Mouse (Mus musculus) regulatory T cell (primary cell): ENCODE measurements around the gene Klf12.

ENCODE experiments used
- in situ Hi-C: fragments of 300-600 bp; cut with MboI, MseI; formaldehyde crosslinking; loops from one replicate; pipeline ENCODE4 v1.15.1; 2025; ENCODE audit warnings: high pct_unique_total_duplicates

Gene Klf12

DNA sequence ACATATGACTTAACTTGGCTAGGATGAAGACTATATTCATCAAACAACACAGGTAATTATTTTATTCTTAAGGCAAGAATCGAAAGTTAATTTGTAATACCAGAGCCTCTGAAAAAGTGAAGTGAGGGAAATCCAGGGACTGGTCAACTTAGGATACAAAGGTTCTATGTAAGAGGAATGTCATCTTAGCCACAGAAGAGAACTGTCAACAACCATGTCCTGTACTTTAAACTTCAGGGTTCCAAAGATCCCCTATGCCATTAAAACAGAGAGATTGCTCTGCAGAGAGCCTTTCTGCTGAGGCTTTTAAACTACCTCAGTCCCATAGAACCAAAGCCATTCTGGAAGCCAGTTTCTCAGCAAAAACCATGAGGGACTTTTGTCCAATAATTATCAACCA is 144.1 kb downstream of the Klf12 start:
- in situ Hi-C loops, result no loop called here

DNA sequence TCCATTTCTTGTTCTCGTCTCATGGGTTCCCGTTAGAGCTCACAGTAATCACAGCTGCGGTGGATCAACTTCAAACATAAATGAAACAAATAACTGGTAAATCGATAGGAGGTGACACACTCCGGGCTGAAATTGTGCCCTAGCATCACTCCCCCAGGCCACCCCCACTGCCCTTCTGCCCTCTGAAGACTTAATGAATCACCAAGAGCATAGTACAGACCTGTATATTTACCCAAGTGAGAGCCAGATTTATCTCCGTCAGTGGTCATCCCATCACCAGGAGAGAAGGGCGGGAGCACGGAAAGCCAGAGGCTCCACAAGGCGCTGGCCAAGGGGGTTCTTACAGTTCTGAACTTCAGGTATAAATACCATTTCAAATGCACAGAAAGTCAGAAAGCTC is 150.2 kb downstream of the Klf12 start:
- in situ Hi-C loops, result no loop called here

DNA sequence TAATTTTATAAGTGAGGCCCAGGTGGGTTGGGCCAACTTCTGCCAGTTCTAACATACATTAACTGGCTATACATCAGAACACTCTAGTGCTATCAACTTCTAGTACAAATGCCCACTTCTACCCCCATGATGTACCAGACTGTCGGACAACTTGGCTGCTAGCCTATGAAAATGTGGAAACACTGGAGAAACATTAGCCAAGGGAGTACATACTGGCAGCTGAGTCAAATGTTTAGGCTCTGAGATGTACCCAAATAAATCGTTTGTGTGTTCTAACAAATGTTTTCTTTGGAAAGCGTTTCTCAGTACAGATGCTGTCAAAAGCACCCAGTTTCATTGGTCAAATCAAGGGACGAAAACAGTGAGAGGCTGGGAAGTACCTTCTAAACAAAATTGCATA is 152.0 kb downstream of the Klf12 start:
- in situ Hi-C loops, result no loop called here

DNA sequence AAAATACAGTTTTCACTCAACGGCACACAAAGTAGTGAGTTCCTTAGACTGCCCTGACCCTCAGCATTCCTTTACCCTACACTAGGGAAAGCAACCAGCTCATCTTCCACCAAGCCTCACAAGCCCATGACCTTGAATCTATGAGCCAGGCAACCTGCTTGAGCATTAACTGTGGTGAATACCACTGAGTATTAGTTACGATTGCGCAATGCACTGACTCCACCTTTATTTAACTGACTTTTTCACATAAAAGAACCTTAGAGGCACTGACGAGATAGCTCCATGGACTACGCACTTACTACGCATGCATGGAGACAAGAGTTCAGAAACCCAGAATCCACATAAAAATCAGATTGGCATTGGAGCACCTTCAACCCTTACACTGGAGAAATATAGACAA is 158.4 kb downstream of the Klf12 start:
- in situ Hi-C loops, result no loop called here

DNA sequence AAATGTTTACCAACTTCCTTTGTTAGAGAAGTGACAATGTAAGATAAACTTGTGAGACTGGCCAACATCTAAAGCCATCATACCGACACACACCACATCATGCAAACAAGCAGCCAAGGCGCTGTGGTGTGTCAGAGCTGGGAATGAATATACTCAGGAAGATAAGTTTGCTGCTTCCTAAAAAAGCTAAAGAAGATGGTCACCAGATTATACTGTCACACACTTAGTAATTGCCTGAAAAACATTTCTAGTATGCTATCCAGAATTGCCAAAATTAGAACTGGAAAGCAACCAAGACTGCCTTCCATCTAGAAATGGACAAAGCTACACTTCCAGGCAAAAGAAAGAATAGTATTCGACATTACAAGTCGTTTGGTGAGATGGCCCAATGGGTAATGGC is 163.4 kb downstream of the Klf12 start:
- in situ Hi-C loops, result no loop called here

DNA sequence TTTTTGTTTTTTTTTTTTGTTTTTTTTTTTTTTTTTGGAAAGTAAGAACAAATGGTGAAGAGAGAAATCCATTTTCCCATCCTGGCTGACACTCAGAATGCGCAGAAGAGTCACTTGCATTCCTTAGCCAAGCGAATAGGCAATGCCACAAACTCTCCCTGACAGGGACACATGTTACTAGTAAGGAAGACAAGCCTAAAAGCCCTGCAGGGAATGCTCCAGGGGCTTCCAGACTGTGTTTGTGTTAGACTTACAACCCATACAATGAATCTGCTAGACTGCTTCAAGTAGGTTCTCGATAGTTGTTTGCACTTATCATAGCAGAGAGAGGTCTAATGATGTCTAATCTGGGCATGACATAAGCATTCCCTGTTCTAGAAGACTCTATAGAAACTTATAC is 164.6 kb downstream of the Klf12 start:
- in situ Hi-C loops, result no loop called here

DNA sequence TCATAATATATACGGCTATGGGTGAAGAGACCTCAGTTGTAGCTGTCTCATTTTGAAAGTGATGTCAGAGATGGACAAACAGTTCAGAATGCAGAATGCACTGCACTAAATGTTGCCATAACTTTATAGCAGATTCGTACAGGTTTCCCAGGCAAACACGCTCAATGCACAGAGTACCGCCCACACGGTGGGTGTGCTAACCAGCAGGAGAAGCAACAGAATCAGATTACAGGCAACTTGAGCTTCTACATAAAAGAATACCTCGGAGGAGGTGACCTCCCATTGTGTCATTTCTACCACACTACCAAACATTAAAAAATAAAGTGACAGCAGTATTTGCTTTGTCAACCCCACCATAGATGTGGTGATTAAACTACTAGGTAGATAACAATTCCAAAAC is 171.1 kb downstream of the Klf12 start:
- in situ Hi-C loops, result no loop called here

DNA sequence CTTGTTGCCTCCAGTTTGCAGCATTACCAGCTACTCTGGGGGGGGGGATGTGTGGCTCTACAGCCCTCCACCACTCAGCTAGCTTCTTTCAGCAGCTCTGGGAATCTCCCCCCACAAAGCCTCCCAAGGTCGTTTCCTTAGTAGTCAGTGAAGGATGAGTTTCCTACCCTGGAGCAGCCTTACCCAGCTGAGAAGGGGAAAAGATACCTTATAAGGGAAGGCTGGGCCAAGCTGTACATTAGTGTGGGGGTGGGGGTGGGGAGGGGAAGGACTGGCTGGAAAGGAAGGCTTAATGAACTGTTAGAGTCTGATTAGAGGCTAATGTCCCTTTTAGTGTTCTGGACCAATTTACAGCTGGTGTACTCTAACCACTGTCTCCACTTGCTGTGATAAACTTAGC is 172.7 kb downstream of the Klf12 start:
- in situ Hi-C loops, result no loop called here

DNA sequence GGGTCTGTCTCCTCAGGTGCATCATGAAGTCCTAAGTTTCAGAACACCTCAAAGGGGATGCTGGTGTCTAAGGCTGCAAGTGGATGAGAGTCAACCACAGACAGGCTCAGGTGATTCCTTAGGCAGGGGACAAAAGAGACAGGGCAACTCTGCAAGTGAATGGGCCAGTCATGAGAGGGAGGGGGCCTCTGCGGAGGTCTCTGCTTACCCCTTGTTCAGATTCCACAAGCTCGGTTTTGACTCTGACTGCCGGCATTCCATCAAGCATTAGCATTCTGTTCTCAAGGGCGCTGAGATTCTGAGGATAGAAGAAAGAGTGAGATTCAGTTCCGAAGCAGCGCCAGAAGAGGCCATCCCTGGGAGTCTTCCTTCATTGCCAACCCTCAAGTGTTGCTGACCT is 174.9 kb downstream of the Klf12 start:
- in situ Hi-C loops, result no loop called here

DNA sequence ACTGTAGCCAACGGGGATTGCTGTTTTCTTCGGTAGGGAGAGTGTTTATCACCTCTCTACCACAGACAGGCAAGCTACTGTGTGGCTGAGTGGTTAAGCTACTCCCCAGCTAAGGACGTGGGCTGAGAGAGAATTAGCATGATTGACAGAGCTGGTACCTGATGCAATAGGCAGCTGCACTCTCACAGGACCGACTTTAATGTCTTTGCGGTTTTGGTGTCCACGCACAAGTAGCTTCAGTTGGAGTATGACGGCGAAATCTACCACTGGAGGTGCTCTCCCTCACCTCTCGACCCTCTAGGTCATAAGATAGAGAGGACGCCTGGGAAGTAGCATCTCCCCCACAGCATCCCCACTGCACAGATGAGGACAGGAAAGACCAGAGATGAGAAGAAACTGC is 178.9 kb downstream of the Klf12 start:
- in situ Hi-C loops, result no loop called here

DNA sequence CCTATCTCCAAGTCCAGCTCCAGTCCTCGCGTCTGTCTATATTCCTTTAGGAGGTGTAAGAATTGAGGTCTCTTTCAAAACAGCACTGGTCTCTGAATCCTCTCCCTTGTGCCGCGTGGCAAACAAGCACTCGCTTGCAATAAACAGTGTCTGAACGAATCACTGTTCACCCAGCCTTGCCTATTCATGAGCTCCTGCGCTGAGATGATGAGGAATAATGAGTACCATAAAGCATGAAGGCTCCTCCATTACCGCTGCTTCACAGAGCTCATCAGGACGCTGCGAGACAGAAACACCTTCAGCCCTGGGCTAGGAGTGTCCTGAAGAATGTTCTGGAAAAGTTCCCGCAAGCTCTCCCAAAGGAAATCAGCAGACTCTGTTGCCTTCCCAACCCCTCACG is 179.7 kb downstream of the Klf12 start:
- in situ Hi-C loops, result no loop called here

DNA sequence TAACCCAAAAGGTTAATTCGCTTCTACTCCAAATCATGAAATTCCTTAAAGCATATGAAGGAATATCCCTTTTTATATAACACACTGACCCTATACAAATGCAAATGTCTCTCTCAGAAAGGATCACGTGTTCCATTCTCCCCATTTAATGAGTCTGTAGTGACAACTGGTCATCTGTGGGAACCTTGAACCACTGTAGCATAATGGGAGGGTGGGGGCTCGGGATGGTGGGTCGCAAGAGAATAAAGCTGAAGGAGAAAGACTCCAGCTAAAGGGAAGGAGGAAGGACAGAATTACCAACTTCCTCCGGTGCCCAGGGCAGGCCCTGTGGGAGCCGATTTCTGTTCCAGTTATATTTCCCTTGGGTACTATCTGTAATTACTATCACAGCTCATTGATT is 180.7 kb downstream of the Klf12 start:
- in situ Hi-C loops, result no loop called here

DNA sequence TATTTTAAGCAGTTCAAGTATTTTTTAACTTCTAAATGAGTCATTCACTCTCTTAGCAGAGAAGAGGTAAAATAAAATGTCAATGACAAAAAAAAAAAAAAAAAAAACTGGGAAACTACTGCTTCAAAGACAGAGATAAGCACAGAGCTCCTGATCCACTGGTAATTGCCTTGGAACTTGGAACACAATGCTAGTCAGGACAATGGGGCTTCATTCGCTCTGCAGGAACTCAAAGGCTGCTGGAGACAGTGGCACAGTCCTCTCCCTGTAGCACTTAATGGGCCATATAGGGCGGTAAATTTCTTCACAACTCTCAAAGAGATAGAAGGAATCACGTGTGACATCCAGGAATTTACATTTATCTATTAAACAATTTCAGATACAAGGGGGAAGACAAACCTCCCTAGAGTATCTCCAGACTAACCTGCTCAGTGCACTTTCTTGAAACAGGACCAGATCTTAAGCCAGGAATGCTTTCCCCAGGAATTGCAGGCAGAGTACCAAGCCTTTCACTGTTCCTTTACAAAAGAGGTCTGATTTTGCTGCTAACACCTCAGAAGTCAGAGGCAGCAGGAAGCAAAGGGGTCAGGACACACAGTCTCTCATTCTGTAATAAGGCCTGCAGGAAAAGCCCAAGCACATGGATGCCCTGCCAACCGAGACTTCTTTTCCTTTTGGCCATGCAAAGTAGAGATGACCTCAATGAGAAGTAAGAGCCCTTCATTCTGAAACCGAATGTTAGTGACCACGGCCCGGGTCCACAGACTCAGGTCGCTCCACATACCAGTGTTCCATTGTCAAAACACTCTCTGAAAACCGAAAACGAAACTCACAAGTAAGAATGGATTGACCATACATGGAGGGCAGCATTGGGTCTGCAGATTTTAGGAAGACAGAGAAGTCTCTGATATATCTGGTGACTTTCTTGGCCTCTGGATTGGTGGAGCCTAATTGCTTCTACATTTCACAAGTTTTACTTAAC is 187.0 kb downstream of the Klf12 start:
- in situ Hi-C loops, result no loop called here

DNA sequence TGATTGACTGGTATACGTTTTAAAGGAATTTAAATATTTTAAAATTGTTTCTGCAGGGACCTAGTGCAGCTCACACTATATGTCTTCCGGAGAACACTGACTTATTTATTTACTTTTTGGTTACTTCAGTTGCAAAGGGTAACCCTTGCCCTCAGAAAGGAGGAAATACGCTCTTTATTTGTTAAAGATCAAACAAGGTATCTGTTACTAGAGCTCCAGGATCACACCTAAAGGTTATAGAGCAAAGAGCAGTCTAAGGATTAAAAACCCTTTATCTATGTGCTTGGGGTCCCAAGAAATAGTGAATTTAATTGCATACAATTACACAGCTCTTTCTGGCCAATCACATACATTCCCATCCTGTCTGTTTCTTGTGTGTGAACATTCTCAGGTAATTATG is 188.7 kb downstream of the Klf12 start:
- in situ Hi-C loops, result no loop called here

DNA sequence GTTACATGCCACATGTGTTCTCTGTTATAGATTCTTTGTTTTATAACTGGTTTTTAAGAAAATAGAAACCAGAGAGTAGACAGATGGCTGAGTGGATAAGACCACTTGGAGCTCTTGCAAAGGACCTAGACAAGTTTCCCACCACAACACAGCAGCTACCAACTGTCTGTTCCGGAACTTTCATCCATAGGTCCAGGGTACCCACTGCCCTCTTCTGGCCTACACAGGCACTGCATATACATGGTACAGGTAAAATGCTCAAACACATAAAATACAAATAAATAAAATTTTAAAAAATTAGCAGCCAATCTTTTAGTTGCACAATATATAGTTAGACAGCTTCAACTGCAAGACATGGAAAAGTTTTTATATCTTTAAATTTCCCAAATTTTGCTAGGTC is 194.0 kb downstream of the Klf12 start:
- in situ Hi-C loops, result no loop called here

DNA sequence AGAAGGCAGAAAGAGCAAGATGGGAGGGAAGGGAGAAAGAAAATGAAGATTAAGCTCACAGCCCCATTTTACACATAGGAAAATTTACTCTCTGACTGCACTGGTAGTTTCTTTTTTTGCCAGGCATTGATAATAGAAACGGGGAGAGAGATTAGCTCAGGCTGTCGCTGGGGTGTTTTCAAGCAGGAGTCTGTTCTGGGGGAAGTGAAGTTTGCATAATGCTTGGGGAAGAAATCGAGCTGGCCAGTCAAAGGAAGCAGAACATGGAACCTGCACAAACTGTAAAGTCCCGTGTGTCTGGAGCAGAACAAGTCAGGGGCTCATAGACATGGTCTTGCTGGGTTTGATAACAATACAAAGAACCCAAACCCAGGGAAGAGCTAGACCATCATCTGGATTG is 204.9 kb downstream of the Klf12 start:
- in situ Hi-C loops, result no loop called here

DNA sequence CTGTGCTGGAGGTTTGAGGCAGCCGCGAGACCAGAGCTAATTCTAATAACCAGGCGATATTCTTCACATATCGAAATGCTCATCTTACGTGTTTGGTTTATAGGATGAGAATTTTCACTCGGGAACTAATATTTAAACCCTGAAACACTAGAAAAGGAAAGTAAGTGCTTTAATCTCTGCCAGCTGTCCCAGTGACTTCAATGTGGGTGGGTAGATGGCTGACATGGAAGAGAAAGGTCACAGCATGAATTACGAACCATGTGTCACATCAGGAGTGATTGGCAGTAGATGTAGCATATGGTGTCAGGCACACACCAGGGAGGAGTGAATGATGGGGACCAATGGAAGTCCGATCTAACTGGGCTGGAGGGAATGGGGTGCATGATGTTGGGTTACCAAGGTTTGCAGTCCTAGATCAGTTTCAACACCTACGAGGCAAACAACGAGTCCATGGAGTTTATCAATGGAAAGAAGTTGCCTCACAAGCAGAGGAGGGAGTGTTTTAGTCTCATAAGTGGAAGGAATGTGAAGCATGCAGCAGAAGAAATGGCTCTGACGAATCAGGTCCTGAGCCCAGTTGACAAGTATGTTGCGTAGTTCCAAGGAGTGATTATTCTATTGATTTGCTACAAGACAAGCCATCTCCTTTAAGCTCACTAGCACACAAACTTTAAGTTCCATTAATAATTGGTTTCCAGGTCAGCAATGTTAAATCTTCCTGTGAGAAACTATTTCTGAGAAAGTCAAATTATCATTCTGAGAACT is 211.9 kb downstream of the Klf12 start:
- in situ Hi-C loops, result no loop called here

DNA sequence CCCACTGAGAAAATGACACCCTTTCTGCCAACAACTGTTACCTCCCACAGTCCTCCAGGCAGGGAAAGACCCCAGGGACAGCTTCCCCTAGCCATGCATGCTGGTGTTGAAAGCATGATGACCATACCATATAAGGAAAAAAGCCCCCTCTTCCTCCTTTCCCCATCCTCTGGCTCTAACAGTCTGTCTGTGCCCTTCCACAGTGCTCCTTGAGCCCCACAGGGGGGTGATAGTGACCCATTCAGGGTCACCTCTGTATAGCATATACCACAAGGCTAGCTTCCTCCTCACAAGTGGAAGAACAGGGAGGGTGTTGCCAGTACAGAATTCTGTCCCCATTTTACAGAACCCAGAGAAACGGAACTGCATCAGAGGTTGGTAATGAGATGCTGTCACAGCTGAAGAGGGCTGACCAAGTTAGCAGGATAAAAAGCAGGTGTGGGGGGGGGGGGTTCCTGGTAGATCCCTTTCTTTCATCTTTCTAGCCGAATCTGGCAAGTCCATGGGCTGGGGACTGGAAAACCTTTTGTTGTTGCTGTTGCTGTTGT is 214.9 kb downstream of the Klf12 start:
- in situ Hi-C loops, result no loop called here

DNA sequence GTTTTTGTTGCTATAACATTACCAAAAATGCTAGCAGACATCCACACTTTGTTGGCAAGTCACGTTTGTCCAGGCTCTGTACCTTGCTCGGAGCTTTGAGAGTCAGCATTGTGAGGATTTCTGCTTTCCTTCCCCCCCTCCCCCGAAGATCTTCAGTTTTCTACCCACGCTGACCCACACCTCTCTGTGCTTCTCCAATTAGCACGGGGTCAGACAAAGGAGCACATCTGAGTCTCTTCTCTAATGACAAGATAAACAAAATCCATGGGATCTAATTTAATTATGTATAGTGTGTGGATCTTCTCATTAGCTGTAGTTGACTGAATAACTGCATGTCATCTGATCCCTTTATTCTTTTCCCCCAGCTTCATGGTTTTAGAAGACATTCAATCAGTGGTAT is 215.8 kb downstream of the Klf12 start:
- in situ Hi-C loops, result no loop called here

DNA sequence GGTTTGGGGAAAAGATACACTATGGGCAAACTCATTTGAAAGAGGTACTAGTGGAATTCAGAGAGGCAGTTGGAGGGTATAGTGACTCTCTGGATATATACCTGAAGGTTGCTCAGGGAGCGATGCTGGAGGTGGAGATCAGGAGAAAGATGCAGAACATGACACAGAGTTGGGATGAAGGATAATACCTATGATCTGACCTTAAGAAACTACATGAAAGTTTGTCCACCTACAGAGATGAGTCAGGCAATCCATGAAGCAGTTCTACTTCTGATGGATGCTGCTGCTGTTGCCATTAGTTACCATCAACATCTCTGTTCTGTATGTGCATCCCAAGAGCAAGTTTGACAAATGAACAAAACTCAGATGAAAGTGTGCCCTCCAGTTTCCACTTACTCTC is 222.0 kb downstream of the Klf12 start:
- in situ Hi-C loops, result no loop called here

DNA sequence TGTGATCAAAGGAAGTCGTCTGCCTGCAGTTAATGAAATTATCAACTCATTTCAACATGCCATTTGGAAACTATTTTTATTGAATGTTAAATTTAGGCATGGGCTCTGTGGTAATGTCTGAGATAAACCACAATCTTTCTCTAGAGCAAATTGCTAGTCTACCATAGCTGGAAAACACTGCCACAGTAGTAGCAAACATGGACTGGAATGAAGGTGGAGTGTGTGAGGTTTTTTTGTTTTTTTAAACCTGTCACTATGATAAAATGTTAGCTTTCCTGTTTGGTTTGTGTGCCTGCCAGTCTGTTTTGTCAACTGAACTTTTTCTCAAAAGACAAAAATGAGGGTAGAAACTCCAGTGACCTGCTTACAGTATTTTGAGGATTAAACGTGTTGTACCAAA is 230.3 kb downstream of the Klf12 start:
- in situ Hi-C loops, result no loop called here

DNA sequence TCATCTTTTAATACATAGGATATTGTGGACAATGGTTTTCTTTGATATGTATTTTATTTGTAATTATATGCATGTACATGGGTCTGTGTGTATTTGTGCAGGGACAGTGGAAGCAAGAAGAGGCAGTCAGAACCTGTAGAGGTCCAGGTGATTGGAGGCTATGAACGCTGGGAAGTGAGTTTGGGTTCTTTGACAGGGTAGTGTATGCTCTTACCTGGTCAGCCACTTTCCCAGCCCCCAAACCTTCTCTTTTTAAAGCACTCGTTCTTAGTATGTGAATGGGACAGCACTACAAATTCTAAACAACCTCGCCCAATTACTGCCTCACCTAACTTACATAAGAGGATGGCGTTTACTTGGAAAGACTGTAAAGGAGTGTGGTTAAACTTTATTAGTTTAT is 231.0 kb downstream of the Klf12 start:
- in situ Hi-C loops, result no loop called here

DNA sequence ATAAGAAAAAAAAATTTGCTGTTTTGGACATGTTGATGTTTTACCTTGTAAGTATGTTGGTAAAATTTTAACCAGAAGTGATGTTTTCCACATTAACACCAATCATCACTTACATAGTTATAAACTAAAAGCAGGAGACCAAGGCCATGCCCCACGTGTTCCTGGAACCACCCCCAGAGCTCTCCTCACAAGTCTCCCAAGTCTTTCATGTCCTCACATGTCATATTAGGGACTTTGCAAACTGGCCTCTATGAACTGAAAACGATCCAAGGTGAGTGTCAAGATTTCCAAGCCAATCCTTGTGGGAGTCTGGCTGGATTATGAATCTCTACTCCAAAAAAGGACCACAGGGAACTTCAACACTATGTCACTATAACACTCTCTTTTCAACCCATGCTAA is 231.6 kb downstream of the Klf12 start:
- in situ Hi-C loops, result no loop called here
